Mouse (Mus musculus) granulocyte monocyte progenitor cell, adult 5-6 weeks (primary cell): ENCODE measurements around the gene Rapgef1. TPM values are rescaled to one million over a fixed set of nuclear protein-coding genes. Genes with fewer than 3 reads are reported as not detected.
A peak's percentile ranks its signal among the peaks of the same experiment; 100 is the strongest.

Experiments used
- ATAC-seq: replicated peaks from 2 replicates; pipeline ENCODE4 v1.8.0; 2016; ENCODE audit warnings: mild to moderate bottlenecking, moderate TSS enrichment, inconsistent platforms; ENCODE audit not compliant: poor library complexity, severe bottlenecking
- total RNA-seq, 2 experiments: library from RNA; stranded (forward) in 1 of 2; stranded (reverse) in 1 of 2; fragments of 200-712, 200-1000 nt in 1 of 2; fragments of >200 nt in 1 of 2; fragmentation: Nextera tagmentation in 1 of 2; gene quantifications; 2 replicates each; pipeline ENCODE4 v1.2.3; 2014 to 2017

Gene Rapgef1
- total RNA-seq (2014; fragmentation: Nextera tagmentation) (29.6 and 31.9 TPM in 2 replicates), total RNA-seq (2017) (16.7 and 21.9 TPM in 2 replicates)

DNA sequence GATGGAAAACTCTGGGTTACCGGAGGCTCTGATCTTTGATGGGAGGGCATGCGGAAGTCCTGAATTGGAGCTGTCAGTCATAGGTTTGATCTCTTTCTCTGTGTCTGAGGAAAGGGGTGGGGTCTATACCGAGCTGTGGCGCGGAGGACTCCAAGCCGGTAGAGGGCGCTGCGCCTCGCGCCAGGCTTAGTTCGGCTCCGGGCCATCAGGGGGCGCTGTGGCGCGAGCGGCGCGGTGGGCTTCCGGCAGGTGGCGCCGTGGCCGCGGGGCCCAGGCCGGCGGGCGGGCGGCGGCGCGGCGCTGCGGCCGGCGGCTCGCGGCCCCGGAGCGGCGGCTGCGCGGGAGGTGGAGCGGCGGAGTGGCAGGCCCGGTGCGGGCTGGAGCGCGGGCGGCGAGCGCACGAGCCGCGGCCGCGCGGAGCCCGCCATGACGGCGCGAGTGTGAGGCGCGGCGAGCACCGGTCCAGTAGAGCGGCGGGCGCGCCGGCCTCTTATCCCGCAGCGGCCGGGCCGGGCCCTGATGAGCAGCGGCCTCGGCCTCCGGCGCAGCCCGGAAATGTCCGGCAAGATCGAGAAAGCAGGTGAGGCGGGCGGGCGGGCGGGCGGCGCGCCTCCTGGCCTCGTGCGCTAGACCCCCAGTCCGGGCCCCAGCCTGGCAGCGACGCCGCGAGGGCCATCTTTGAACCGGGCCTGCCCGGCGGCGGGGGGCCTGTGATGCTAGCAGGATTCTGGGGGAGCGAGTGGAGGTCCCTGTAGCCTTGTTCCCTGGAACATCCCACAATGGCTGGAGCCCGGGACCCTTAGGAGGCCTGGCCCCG lies at the start of gene Rapgef1:
Gene Rapgef1 (plus strand): TSS at position 237 of the 817 bp plus-strand sequence.
- peak; percentile 65 for ATAC-seq

DNA sequence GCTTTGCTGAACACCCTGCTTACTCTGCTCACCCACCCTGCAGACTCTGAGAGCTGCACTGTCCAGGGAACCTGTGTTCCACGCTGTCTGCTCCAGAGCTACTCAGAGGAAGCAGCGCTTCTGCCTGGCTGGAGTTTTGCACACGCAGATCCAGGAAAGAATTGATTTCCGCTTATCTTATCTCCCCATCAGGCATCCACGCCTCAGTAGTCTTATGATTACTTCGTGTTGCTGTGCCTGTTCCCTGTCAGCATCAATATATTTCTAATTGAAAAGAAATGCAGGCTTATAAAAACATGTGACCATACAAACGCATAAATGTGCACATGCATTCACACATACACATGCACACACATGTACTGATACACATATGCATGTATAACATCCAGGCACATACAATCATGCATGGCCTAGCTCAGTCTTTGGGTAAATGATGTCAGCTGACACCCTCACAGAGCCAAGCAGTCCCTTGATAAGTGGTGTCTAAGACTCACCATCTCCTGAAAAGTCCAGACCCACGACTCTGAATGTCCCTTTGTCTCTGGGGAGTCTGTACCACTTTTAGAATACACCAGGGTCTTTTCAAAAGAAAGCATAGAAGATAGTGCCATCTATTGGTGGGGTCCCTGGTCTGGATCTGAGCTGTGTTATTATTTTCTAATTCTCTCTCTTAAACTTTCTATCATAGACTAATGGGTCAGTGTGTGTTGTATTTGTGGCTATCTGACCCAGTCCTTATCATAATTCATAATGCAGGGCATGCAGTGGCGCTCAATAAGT lies 47.4 kb upstream of the Rapgef1 start:
- ATAC-seq = no peak

DNA sequence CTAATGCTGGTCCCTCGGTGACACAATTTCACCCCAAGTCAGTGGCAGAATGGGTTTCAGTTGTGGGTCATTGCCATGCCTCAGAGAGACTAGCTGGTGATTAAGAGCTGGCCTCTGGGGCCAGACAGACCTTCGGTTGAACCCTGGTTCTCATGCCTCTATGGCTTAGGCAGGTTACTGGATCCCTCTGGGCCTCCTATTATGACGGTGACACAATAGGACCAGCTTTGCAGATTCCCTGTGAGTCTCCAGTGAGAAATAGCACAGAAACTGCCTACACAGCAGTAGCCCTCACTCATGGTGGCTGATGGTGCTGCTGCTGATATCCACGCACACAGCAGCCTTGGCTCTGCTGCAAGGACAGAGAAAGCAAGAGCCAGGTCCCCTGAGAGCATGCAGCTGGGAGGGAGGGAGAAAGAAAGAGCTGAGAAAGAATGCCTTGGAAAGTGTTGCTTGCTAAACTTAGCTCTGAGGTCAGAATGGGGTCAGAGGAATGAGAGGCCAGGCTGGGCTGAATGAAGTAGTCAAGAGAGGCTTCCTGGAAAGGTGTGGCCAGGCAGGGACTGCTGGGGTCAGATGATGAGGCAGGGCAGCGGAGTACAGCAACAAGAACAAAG lies 46.6 kb upstream of the Rapgef1 start:
- no peak for ATAC-seq

GRCm38 (mm10) chr2:29573591-29573990 lies 45.9 kb upstream of the Rapgef1 start:
- peak; percentile 82 for ATAC-seq

- no peak for ATAC-seq
Observed at GRCm38 (mm10) chr2:29574187-29574586, 45.3 kb upstream of the Rapgef1 start.

DNA sequence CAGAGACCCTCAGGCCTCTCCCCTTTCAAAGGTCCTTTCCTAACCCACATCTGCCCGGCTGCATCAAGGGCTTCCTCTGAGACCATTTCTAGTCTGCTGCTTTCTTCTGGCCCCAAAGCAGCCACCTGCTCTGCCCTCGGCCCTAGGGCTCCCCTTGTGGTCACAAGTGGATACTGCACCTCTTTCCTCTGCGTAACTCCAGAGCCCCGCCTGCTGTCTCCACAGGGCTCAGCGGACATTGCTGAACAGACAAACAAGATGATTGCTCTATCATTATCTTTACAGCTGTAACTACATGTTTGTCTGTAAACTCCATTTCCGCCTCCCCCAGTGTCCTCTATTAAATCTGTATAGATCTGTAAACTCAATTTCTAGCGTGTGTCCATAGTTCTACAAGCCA lies 37.1 kb upstream of the Rapgef1 start:
- ATAC-seq = peak; percentile 86

DNA sequence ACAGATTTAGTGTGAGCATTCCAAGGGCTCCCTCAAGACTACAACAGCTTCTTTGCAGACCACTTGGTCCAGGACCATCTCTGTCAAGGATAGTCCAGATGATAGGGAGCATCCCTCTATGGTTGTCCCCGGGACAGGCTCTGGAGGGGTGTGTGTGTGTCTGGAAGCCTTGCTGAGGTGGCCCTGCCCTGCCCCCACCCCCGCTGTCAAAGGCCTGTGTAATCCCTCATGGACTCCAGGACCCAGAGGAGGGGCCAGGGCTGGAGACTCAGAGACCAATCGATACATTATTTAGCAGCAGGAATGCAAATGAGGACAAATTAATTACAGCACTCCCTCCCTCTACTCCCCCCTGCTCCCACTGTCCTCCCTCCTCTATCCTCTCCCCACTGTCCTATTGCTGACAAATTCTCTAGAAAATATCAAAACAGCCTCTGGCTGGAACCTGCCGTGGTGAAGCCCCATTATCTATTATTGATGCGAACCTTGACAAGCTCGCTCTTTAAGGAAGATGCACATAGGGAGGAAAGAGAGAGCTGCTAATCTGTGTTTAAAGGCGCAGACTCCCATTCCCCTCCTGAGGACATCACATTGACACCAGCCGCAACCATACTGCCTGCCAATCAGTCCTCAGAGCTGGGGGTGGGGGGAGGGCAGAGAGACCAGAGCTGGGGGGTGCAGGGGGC lies 33.4 kb upstream of the Rapgef1 start:
- ATAC-seq = no peak

DNA sequence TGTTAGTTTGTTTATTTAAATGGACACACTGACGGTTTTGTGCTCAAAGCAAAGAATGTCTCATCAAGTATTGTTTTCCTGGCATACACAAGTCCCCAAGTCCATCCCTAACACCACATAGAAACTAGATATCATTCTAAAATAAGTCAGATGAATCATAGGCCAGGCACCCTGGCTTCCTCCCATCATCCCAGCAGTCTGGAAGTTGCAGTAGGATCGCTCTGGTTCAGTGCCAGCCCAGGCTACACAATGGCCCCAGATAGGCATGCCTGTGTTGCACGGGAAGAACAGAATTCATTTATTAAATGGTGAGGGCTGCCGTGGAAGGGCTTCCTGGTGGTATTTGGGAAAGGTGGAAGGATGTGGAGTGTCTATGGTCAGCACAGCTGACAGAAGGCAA lies 31.5 kb upstream of the Rapgef1 start:
- no peak for ATAC-seq

DNA sequence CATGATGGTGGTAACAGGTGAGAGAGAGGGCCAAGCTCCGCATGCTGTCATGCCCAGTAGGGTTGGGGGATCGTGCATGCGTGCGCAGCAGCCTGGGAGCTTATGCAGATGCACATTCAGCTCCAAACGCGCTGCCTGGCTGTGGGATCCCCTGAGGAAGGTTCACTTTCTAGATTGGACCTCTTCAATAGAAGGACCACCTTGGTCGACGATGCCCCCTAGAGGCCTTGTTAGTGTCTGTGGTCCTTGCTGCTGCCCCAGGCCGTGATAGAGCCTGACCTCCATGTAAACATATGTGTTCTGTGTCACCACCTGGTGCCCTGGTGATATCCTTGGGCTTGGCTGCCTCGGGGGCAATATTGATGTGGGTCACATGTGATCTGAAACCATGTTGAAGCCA lies 30.3 kb upstream of the Rapgef1 start:
- ATAC-seq = 0 out of 2 replicates have a peak, but pooled peaks have one; percentile 17

DNA sequence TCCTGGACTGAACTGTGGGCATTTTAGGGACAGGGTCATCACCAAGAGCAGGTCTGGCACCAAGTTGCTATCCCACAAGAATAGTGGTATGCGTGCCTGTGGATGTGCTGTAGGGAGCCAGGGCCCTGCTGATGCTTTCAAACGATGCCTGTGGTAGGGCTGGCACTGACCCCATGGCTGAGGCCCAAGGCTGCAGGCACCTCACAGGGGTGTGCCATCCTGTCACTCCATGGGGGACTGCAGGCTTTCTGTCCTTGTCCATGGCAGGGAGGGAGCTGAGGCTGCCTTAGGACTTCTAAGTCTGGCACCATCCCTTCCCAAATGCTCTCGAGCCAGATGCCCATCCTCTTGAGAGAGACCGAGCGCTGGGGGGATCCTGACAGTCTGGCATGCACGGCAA lies 27.9 kb upstream of the Rapgef1 start:
- no peak for ATAC-seq

GRCm38 (mm10) chr2:29592537-29592936 lies 27.0 kb upstream of the Rapgef1 start:
- ATAC-seq = peak; percentile 76

GRCm38 (mm10) chr2:29603930-29604329 lies 15.6 kb upstream of the Rapgef1 start:
- peak; percentile 48 for ATAC-seq

DNA sequence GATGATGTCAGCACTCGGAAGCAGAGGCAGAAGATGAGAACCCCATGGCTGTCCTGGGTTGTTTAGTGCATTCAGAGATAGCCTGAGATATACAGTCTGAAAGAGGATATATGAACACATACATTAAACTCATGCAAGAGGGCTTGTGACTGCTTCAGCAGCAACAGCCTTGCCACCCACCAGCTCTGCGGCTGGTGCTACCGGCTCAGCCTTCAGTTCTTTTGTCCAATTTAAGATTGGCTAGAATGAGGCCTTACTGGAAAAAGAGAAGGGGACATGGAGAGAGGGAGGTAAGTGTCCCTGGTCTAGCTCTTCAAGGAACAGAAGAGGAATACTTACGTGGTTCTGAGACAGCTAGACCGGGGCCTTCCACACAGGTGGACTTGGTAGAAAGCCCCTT lies 13.9 kb upstream of the Rapgef1 start:
- no peak for ATAC-seq

DNA sequence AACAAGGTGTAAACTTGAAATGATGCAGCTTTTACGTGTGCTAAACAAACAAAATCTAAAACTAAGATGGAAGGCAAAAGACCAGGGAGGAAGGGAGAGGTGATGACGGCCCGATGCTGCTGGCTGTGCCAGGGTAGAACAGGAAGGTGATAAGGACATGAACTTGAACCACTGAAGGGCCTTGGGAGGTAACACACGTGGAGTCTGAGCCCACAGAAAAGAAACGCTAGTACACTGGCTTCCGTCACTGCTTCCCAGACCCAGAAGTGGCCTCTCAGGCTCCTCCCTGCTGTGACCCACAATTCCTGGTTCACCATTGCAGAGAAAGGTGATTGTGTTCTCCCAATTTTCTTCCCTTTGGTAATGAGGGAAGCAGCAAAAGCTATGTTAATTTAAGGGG lies 13.1 kb upstream of the Rapgef1 start:
- ATAC-seq = no peak

- no peak for ATAC-seq
Observed at GRCm38 (mm10) chr2:29617341-29617740, 2.2 kb upstream of the Rapgef1 start.

DNA sequence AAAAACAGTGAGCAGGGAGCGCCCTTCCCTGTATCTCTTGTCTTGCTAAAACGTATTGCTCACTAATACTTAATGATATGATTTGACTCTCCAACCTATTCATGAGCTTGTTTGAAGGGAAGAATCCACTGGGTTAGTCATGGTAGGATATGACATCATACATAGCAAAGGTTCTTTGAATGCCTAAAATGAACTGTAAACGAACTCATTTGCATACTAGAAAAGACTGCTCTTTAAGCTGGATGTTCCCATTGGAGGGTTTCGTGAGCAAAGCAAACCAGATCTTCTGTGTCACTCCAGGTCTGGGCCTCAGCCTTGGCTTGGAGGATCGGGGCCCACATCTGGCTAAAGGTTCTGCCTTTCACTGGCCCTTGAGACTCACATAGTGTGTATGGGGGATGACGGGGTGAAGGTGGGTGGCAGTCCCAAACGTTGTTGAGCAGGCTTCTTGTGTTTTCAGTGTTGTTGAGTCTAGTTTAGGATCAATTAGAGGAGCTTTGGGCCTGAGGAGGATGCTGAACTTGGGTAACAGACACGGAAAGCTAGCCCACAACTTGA lies 515 bp upstream of the Rapgef1 start:
- no peak for ATAC-seq

DNA sequence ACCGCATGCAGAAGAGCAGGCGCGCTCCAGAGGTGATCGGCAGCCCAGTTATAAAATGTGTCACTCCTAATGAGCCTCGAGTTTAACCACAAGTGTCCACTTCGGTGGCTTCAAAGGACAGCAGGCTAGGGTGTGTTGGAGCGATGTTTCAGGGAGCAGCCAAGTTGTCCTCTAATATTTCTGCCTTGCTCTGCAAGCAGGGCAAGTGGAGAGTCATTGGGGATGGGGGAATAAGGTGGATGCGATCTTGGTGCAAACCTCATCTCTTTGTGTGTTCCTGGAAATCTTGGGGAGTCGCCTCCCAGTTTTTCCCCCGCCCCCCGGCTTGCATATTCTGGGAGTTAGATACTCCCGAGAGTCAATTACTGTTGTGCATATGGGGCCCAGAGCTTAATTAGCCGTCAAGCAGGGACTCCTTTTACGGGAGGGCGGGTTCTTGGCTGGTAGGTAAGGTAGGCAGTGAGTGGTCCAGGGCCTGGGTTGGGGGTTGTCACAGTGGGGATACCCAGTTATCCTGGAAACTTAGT lies 844 bp downstream of the Rapgef1 start:
- no peak for ATAC-seq

DNA sequence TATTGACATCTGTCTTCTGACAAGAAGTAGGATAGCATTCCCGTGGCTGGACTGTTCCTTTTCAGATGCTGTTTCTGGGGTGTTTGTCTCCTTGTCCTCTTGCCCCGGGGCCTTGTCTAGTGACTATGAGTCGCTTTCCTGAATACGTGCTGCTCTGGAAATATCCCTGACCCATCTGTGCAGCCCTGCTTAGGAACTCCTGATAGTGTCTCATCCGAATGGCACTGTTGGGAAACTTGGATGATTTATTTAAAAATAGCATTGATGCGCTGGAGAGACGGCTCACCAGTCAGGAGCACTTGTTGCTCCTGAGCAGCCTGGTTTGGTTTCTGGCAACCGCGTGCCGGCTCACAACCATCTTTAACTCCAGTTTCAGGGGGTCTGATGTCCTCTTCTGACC lies 1.6 kb downstream of the Rapgef1 start:
- no peak for ATAC-seq

DNA sequence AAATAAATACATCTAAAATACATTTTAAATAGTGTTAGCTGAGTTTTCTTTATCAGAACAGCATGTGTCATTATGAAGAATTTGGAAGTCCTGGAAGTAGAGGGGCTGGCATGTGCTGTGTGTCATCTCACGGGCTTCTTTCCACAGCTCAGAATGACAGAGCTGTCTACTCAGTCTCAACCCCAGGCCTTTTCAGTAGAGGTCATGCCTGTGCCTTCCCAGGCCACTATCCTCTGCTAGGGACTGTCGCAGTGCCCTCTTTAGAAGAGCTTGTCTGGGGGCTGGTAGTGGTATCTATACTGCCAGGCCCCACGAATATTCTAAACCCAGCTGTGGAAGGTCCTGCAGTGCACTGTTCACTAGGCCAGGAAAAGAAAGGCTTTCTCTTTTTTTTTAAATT lies 2.1 kb downstream of the Rapgef1 start:
- no peak for ATAC-seq
